Mouse (Mus musculus): ENCODE data around the gene Arap1. TPM values are rescaled to one million over a fixed set of nuclear protein-coding genes. Genes with fewer than 3 reads are reported as not detected.

Gene Arap1
- polyA plus RNA-seq (2012; ENCODE audit: low replicate concordance) = 374 and 501 TPM in 2 replicates

DNA sequence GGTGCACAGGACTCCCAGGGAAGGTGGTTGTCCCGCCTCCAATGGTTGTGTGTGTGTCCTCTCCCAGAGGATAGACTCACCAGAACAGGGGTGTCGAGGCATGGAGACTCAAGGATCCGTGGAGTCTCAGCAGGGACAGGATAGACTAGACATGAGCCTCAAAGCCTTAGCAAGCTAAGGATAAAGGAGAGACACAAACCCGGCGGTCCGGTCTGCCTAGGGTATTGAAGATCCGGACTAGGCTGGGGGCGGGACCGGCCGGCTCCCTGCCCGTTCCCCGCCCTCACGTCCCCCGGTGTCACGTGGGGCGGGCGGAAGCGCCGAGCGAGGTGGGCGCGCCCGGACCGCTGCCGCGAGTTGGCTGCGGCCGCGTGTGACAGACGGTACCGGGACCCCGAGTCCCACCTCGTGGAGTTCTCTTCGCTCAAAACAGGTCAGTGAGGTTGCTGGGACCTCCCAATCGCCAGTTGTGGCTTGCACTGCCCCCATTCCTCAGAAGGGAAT, at the start of gene Arap1:
Arap1 (plus strand) TSS at position 301 of the 504 bp plus-strand sequence.

DNA sequence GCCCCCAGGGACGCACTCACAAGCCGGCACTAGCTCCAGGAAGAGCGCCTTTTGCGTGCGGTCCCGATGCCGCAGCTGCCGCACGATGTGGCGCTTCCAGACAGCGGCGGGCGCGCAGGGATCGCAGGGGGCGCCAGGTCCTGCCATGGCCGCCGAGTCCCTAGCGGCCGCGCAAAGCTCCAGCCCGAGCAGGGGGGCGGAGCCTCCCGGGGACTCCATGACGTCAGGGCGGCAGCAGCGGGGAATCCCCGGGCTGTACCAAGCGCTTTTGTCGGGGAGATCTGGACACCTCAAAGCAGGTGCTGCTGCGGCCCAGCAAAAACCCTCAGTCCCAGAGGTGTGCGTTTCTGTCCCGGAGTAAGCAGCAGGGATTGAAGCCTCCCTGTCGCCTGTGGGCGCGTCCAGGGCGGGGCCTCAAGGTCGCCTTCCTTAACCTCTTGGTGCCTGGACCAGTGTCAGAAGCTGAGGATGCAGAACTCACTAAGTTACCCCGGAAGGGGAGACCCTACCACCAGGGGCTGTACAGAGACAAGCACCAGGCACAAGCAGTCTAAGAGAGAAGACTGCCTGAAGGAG, 45.9 kb upstream of the Arap1 start, which contains the start of gene Atg16l2:
Atg16l2 (minus strand) TSS at position 371 of the 576 bp plus-strand sequence.

DNA sequence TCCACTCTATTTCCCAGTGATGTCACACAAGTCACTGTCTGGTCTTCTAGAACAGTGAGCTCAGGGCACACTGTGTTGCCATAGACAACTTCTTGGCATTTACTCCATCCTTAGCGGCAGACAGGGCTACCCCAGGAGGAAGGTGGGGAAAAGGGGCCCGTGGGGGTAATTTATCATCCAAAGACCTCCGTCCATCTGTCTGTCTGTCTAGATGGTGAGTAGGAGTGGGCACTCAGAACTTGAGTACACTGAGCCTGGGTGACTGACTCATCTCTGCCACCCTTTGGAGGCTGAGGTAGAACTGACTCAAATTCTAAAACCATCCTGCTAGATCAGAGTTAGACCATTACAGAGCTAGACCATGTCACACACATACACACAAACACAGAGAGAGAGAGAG, 30.9 kb upstream of the Arap1 start, which contains the start of gene Stard10:
Stard10 (plus strand) TSS at position 73 of the 400 bp plus-strand sequence.

DNA sequence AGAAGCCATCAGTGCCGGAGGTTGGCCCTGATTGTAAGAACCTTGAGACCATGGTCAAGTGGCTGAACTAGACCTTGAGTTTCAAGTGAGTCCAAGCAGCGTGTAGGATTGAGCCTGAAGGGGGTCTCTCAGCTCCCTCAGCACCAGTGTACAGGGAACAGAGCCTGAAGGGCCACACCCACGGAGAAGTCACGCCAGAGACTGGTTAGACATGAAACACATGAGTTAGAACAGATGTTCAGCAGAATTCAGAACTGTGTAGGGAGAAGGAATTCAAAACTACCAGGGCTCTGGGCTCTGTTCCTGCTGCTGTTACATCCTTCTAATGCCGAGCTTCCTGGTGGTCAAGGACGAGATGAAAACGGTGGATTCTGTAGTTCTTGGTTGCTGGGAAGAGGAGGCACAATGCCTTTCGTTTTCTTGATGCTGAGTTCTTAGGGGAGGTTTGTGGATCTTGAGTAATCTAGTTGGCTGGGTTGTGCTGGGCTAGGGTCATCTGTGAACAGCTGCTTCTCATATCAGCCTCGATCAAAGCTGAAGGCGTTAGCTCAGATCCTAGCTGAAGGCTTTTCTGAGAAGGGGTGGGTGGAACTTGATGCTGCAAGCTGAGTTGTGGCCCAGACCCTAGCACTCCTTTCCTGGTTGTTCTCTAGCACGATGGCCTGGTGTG, 62.5 kb downstream of the Arap1 start, which contains the start of gene Gm45837:
Gm45837 (plus strand) TSS at position 620 of the 670 bp plus-strand sequence.

DNA sequence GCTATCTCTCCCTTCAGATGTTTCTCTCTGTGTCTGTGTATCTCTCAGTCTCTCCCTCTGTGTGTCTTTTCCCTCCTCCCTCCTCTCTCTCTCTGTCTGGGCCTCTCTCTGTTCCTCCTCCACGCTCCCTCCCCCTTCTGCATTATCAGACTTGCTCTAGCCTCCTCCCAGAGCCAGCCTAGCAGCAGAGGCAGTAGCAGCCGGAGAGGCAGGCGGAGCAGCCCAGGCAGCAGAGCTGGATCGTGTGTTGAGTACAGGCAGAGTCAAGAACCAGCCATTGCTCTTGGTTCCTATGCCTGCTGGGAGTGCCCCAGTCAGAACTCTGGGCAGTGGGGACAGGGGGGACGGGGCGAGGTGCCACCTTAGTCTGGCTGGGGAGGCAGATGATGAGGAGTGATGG, 73.7 kb downstream of the Arap1 start, which contains the start of gene Pde2a:
Pde2a (plus strand) TSS at position 163 of the 400 bp plus-strand sequence.

Other genes starting within 250 kb of the Arap1 start
- gene Atg16l2, start 45.8 kb upstream of the Arap1 start, polyA plus RNA-seq (2012; ENCODE audit: low replicate concordance) = 50.0 and 98.4 TPM in 2 replicates
- 243 and 345 TPM in 2 replicates for gene Stard10, start 31.0 kb upstream of the Arap1 start, polyA plus RNA-seq (2012; ENCODE audit: low replicate concordance)
- gene Gm45837, start 62.8 kb downstream of the Arap1 start, polyA plus RNA-seq (2012; ENCODE audit: low replicate concordance) = 9.0 and 15.1 TPM in 2 replicates
- gene Pde2a, start 73.6 kb downstream of the Arap1 start, polyA plus RNA-seq (2012; ENCODE audit: low replicate concordance) = 14.9 and 29.9 TPM in 2 replicates
- 1.6 and 2.3 TPM in 2 replicates for gene Art2b, start 237.5 kb downstream of the Arap1 start, polyA plus RNA-seq (2012; ENCODE audit: low replicate concordance)

Data from hematopoietic multipotent progenitor cell, adult 10-12 weeks (in vitro differentiated cells).